Mouse (Mus musculus) midbrain, embryonic 11.5 days (tissue): ENCODE measurements around the gene Ankrd36. TPM values are rescaled to one million over a fixed set of nuclear protein-coding genes. Genes with fewer than 3 reads are reported as not detected.
"Not testable (repeated sequence)": the region's sequence is repeated elsewhere in the genome, so short reads cannot be mapped to it uniquely, and the experiment has no call there.

Source experiments
- ATAC-seq: fragments of 200-750 bp; cut with Nextera tagmentation; 2 replicates; pipeline ENCODE4 v1.8.0; 2017; ENCODE audit warnings: moderate TSS enrichment, moderate library complexity; ENCODE audit not compliant: low FRiP score
- DNase-seq: peaks from one replicate; pipeline ENCODE4 v3.0.0; 2015; ENCODE audit warnings: low spot score; ENCODE audit errors: missing footprints
- H3K27ac ChIP-seq: fragments of 300-500 bp; sonication (generic); 2 replicates; pipeline ENCODE4 v1.5.1; 2014; ENCODE audit warnings: low read depth, low read length
- H3K27me3 ChIP-seq: fragments of 300-500 bp; sonication (generic); 2 replicates; pipeline ENCODE4 v1.6.1; 2014; ENCODE audit warnings: mild to moderate bottlenecking, low read length, moderate library complexity, mixed read lengths; ENCODE audit not compliant: control insufficient read depth, insufficient read depth
- H3K36me3 ChIP-seq: fragments of 300-500 bp; sonication (generic); 2 replicates; pipeline ENCODE4 v1.6.1; 2014; ENCODE audit warnings: mild to moderate bottlenecking, low read length, moderate library complexity, mixed read lengths; ENCODE audit not compliant: control insufficient read depth, insufficient read depth
- H3K4me1 ChIP-seq: fragments of 300-500 bp; sonication (generic); 2 replicates; pipeline ENCODE4 v1.6.1; 2014; ENCODE audit warnings: low read length; ENCODE audit not compliant: control insufficient read depth, insufficient read depth
- H3K4me2 ChIP-seq: fragments of 300-500 bp; sonication (generic); 2 replicates; pipeline ENCODE4 v1.6.1; 2014; ENCODE audit warnings: mild to moderate bottlenecking, moderate library complexity
- H3K4me3 ChIP-seq: fragments of 300-500 bp; sonication (generic); 2 replicates; pipeline ENCODE4 v1.5.1; 2014; ENCODE audit warnings: low read depth, low read length
- H3K9ac ChIP-seq: fragments of 300-500 bp; sonication (generic); 2 replicates; pipeline ENCODE4 v1.6.1; 2014; ENCODE audit warnings: low read length
- H3K9me3 ChIP-seq: fragments of 300-500 bp; sonication (generic); 2 replicates; pipeline ENCODE4 v1.6.1; 2016; ENCODE audit warnings: low read length; ENCODE audit not compliant: control insufficient read depth
- WGBS: fragments of 180-500 bp; shearing (Covaris S2); extraction: QIAGEN DNeasy Blood & Tissue Kit; methylation state at CpG from one replicate; pipeline ENCODE4 v1.1.7; 2014; 5-methylcytosine and 5-hydroxymethylcytosine counted together
- polyA plus RNA-seq: library from polyadenylated mRNA; unstranded; fragments of >200 nt; fragmentation: Nextera tagmentation; extraction: Ambion mirVana; gene quantifications from 2 replicates; pipeline ENCODE4 v1.2.1, GENCODE M21; 2014

Ankrd36 gene
- polyA plus RNA-seq, 1 experiment from 2014 or later = not detected

DNA sequence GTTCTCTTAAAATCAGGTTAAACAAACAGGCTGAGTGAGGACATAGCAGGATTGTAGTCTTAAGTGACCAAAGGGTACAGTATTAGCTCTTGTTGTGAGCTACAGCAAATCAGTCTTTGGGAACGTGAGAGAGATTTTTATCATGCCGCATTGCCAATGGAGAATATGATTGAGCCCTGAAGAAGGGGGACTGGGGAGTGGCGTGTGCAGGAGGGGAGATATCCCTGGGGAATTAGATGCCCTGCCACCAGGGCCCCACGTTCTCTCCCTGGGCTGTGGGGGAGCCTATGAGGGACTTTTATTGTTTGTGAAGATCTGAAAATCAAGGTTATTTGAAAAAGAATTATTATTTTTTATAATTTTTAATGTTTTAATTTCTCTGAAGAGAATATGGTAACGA, 26.3 kb downstream of the Ankrd36 start:
- no peak for ATAC-seq
- no peaks in the 10 kb centered on the region for H3K36me3 ChIP-seq
- 91% methylated on average over 5 of the region's 5 CpGs for whole genome bisulfite sequencing

GRCm38 (mm10) chr11:5596756-5597155, 27.3 kb downstream of the Ankrd36 start:
- 88% methylated on average over 6 of the region's 6 CpGs for WGBS
- ATAC-seq = no peak

More for the DNA sequence above, 26.3 kb downstream of the Ankrd36 start:
- no peak for DNase-seq
- Histone ChIP-seq H3K9me3 (no peaks in the 10 kb centered on the region), H3K4me1 (no peaks in the 10 kb centered on the region), H3K4me3 (no peak overlapping the region), H3K27me3 (no peaks in the 10 kb centered on the region), H3K9ac (no peak overlapping the region), H3K4me2 (no peak overlapping the region), H3K27ac (no peak overlapping the region)

DNA sequence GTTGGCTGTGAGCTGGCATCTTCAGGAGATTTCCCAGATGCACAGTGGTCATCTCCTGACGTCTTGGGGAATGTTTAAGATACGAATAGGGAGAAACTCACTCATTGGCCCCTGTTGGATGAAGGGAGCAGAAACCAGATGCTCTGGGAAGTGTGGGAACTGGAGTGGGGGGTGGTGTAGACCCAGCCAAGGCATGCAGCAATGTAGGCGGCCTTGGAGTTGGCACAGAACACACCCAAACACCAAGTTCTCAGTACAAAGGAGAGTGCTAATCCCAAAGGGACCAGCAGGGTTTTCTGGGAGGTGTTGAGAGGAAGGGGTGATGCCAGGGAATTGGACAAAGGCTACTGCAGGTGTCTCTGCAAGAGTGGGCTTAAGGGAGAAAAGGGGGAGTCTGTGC, 35.9 kb downstream of the Ankrd36 start:
- Histone ChIP-seq H3K27ac (no peak overlapping the region), H3K4me3 (no peak overlapping the region)
- WGBS = 86% methylated on average over 3 of the region's 3 CpGs

More at GRCm38 (mm10) chr11:5596756-5597155, 27.3 kb downstream of the Ankrd36 start:
- Histone ChIP-seq H3K27me3 (no peaks in the 10 kb centered on the region), H3K9me3 (no peaks in the 10 kb centered on the region), H3K9ac (no peak overlapping the region), H3K36me3 (no peaks in the 10 kb centered on the region), H3K4me3 (no peak overlapping the region), H3K4me1 (no peaks in the 10 kb centered on the region), H3K27ac (no peak overlapping the region), H3K4me2 (no peak overlapping the region)
- DNase-seq = no peak

GRCm38 (mm10) chr11:5611918-5612317, 42.4 kb downstream of the Ankrd36 start:
- not testable (repeated sequence) for H3K27me3 ChIP-seq, H3K4me3 ChIP-seq, H3K27ac ChIP-seq

More for the DNA sequence above, 35.9 kb downstream of the Ankrd36 start:
- DNase-seq = no peak
- no peaks in the 10 kb centered on the region for H3K4me1 ChIP-seq
- ATAC-seq = no peak
- H3K9ac ChIP-seq = no peak overlapping the region
- no peaks in the 10 kb centered on the region for H3K9me3 ChIP-seq
- no peaks in the 10 kb centered on the region for H3K36me3 ChIP-seq
- H3K27me3 ChIP-seq = no peaks in the 10 kb centered on the region
- no peak overlapping the region for H3K4me2 ChIP-seq

GRCm38 (mm10) chr11:5614453-5614852, 45.0 kb downstream of the Ankrd36 start:
- no peak overlapping the region for H3K9ac ChIP-seq
- H3K27me3 ChIP-seq = no peaks in the 10 kb centered on the region
- H3K4me3 ChIP-seq = no peak overlapping the region
- WGBS = 89% methylated on average over 3 of the region's 3 CpGs
- ATAC-seq (no peak), DNase-seq (no peak)
- no peaks in the 10 kb centered on the region for H3K9me3 ChIP-seq
- H3K4me2 ChIP-seq = no peak overlapping the region
- H3K36me3 ChIP-seq = no peaks in the 10 kb centered on the region
- peaks cover 2% of the 10 kb centered on the region; the same call in 1 of the 2 replicates for H3K4me1 ChIP-seq
- no peak overlapping the region for H3K27ac ChIP-seq

More at GRCm38 (mm10) chr11:5611918-5612317, 42.4 kb downstream of the Ankrd36 start:
- ATAC-seq, H3K36me3 ChIP-seq, DNase-seq, H3K9me3 ChIP-seq, H3K9ac ChIP-seq, H3K4me1 ChIP-seq, H3K4me2 ChIP-seq: not testable (repeated sequence)
- WGBS = 83% methylated on average over 1 of the region's 1 CpGs

DNA sequence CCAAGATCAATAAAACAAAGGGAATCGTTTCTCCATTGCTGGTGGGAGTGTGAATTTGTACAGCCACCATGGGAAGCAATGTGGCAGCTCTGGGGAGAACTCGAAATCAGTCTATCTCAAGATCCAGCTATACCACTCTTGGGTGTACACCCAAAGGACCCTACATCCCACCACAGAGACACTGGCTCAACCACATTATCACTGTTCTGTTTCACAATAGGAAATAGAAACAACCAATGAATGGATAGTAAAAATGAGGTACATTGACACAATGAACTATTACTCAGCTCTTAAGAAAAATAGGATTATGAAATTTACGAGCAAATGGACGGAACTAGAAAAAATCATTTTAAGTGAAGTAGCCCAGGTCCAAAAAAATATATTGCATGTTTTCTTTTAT, 55.6 kb downstream of the Ankrd36 start:
- Histone ChIP-seq H3K36me3 (no peaks in the 10 kb centered on the region), H3K4me1 (no peaks in the 10 kb centered on the region), H3K4me3 (no peak overlapping the region), H3K27ac (no peak overlapping the region), H3K27me3 (no peaks in the 10 kb centered on the region), H3K9ac (no peak overlapping the region), H3K9me3 (no peaks in the 10 kb centered on the region), H3K4me2 (no peak overlapping the region)
- no peak for ATAC-seq
- 85% methylated on average over 4 of the region's 4 CpGs for WGBS
- DNase-seq = no peak

GRCm38 (mm10) chr11:5629033-5629432, 59.5 kb downstream of the Ankrd36 start:
- DNase-seq (peak; percentile 95), ATAC-seq (no peak)
- Histone ChIP-seq H3K36me3 (no peaks in the 10 kb centered on the region), H3K9ac (no peak overlapping the region), H3K4me1 (no peaks in the 10 kb centered on the region), H3K27ac (no peak overlapping the region), H3K4me3 (no peak overlapping the region), H3K4me2 (no peak overlapping the region), H3K27me3 (no peaks in the 10 kb centered on the region), H3K9me3 (no peaks in the 10 kb centered on the region)
- WGBS = 24% methylated on average over 15 of the region's 15 CpGs

- Histone ChIP-seq H3K27me3 (no peaks in the 10 kb centered on the region), H3K27ac (no peak overlapping the region), H3K36me3 (no peaks in the 10 kb centered on the region), H3K9ac (no peak overlapping the region), H3K9me3 (no peaks in the 10 kb centered on the region), H3K4me3 (no peak overlapping the region), H3K4me2 (no peak overlapping the region), H3K4me1 (no peaks in the 10 kb centered on the region)
- DNase-seq (no peak), ATAC-seq (no peak)
- WGBS = 84% methylated on average over 5 of the region's 5 CpGs
Observed at GRCm38 (mm10) chr11:5643085-5643484, 73.6 kb downstream of the Ankrd36 start.

GRCm38 (mm10) chr11:5650321-5650720, 80.8 kb downstream of the Ankrd36 start:
- Histone ChIP-seq H3K9ac (no peak overlapping the region), H3K4me2 (no peak overlapping the region), H3K27ac (no peak overlapping the region), H3K36me3 (no peaks in the 10 kb centered on the region), H3K9me3 (no peaks in the 10 kb centered on the region), H3K27me3 (no peaks in the 10 kb centered on the region), H3K4me1 (no peaks in the 10 kb centered on the region), H3K4me3 (no peak overlapping the region)
- DNase-seq (no peak), ATAC-seq (no peak)
- 67% methylated on average over 7 of the region's 7 CpGs for WGBS

DNA sequence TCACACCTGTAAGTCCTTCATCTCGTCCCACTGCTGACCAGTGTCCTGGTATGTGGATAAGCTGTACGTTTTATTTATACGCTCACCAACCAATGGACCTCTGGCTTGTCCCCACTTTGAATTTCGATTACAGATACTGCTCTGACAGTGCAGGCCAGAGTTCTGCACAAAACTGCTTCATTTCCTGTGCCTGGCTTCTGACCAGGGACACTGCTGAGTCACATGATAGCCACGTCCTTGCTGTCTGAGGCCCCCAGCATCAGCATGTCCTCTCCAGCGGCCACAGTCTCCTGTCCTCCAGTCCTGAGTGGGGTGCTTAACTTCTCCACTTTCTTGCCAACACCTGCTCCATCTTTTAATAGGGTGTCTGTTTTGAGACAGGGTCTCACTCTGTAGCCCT, 113.1 kb downstream of the Ankrd36 start:
- WGBS = 78% methylated on average over 6 of the region's 6 CpGs
- H3K9me3 ChIP-seq = no peaks in the 10 kb centered on the region
- no peak overlapping the region for H3K27ac ChIP-seq
- H3K4me1 ChIP-seq = no peaks in the 10 kb centered on the region
- no peak overlapping the region for H3K4me2 ChIP-seq
- no peaks in the 10 kb centered on the region for H3K27me3 ChIP-seq
- H3K4me3 ChIP-seq = no peak overlapping the region
- no peaks in the 10 kb centered on the region for H3K36me3 ChIP-seq
- DNase-seq = no peak
- ATAC-seq = no peak
- H3K9ac ChIP-seq = no peak overlapping the region
